Mouse (Mus musculus): Measurements from ENCODE around the gene Gucd1.

- TF ChIP-seq CTCF (conservative IDR thresholded peaks at IDR 0.05 in 1 of 2, IDR thresholded peaks at IDR 0.05 in 1 of 2; ENCODE audit: low read depth in 2 of 2, low read length in 2 of 2) (no peak), EP300 (IDR thresholded peaks at IDR 0.05; ENCODE audit: low read length) (no peak), POLR2AphosphoS2 (IDR thresholded peaks at IDR 0.05; ENCODE audit: low read depth, low read length) (no peak), POLR2A (IDR thresholded peaks at IDR 0.05; ENCODE audit: low read depth, low read length) (no peak), RCOR1 (conservative IDR thresholded peaks at IDR 0.05; ENCODE audit: low read depth, low read length) (no peak), SIN3A (IDR thresholded peaks at IDR 0.05; ENCODE audit: low read length) (no peak), RAD21 (IDR thresholded peaks at IDR 0.05; ENCODE audit: low read depth, low read length) (no peak), ZC3H11A (IDR thresholded peaks at IDR 0.05; ENCODE audit: low read depth, low read length) (no peak), HCFC1 (IDR thresholded peaks at IDR 0.05; ENCODE audit: low read depth, low read length) (no peak), USF1 (IDR thresholded peaks at IDR 0.05; ENCODE audit: low read depth, low read length) (no peak), KAT2A (IDR thresholded peaks at IDR 0.05; ENCODE audit: insufficient replicate concordance, low read length) (no peak), ZNF384 (IDR thresholded peaks at IDR 0.05; ENCODE audit: low read depth, low read length) (no peak), E2F4 (IDR thresholded peaks at IDR 0.05; ENCODE audit: insufficient replicate concordance, low read depth, low read length) (no peak)
Observed at GRCm38 (mm10) chr10:75444111-75444826, 73.5 kb downstream of the Gucd1 start.

Measured in CH12.LX (cell line).